In the genomic region with DNA sequence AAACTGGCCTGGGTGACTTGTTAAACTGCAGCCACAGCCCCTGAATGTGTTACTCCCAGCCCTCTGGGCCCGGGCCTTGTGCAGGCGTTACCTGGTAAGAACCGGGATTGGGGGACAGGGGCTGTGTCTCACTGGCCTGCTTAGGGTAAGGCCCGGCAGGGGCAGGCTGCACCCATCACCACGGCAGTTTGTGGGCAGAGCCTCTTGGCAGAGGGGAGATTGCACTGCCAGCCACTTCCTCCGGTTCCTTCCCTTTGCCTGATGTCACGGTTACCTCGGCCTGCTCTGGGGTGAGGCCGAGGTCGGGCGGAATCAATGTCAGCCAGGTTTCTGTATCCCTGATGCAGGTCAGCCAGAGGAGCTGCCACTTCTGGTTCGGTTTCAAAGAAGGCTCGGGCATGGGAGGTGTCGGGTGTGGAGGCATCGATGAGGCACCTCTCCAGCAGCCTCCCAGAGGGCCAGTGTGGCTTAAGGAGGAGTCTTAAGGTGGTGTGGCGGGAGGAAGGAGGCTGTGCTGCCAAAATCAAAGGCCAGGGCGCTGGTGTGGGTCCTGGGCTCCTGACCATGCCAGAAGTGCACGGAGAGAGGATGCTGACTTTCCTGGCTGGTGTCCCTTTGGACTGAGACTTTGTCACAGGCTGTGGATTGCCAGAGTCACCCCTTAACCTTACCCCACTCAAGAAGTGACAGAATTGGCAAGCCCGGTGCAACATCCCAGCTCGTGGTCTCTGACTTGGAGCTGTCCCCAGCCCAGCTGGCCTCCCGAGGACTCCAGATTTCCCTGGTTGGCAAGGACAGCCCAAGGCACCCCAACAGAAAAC, we compare ENCODE assay signal across 9 mouse cellular contexts. TPM values are rescaled to one million over a fixed set of nuclear protein-coding genes. Genes with fewer than 3 reads are reported as not detected.
DNase-seq lines count a peak whose midpoint lies in the region; ATAC-seq lines count a peak whose summit lies in the region.
"Had no signal": no experiment of that assay in that cellular context is flagged by ENCODE, and none has a peak within 500 bp of the region (broad histone marks: within the 10 kb centered on the region; RNA-seq: fewer than 3 reads in every experiment).

No protein-coding gene starts in this region.

- no peak overlapping the region for H3K4me3 ChIP-seq in hindbrain, embryonic 10.5 days
- H3K4me3 ChIP-seq in hindbrain, embryonic 11.5 days (ENCODE audit: low read depth, low read length): no peak overlapping the region
- no peak overlapping the region for H3K4me3 ChIP-seq in heart, embryonic 15.5 days
- no peak overlapping the region for H3K4me3 ChIP-seq in midbrain, embryonic 14.5 days (replicated peaks; ENCODE audit: low read depth, low read length)
- no peak overlapping the region for H3K4me3 ChIP-seq in midbrain, embryonic 13.5 days (replicated peaks)
- H3K4me3 ChIP-seq: embryonic facial prominence, embryonic 12.5 days had no signal

- no peak for DNase-seq in hindbrain, embryonic 10.5 days (ENCODE audit: low spot score)
- no peak for DNase-seq in hindbrain, embryonic 11.5 days (ENCODE audit: low spot score)
- peak; percentile 62 for DNase-seq in cerebellum, adult 11-12 months
- DNase-seq in lung, postnatal 14 days: peak; percentile 69
- no peak for DNase-seq in retina, embryonic 14.5 days (ENCODE audit: low spot score)
- DNase-seq in midbrain, embryonic 14.5 days: no peak

- ATAC-seq in hindbrain, embryonic 11.5 days (ENCODE audit: low FRiP score): no peak
- peak; percentile 3; the same call in 1 of the 2 replicates for ATAC-seq in heart, embryonic 15.5 days (replicated peaks; ENCODE audit: insufficient number of reproducible peaks, insufficient read depth, low FRiP score, low read depth)
- no peak for ATAC-seq in midbrain, embryonic 14.5 days (ENCODE audit: low FRiP score, low TSS enrichment)
- ATAC-seq in midbrain, embryonic 13.5 days: no peak

- WGBS in hindbrain, embryonic 10.5 days: 79% methylated on average over 21 of the region's 21 CpGs
- 81% methylated on average over 21 of the region's 21 CpGs for WGBS in hindbrain, embryonic 11.5 days
- WGBS in heart, embryonic 15.5 days: 57% methylated on average over 21 of the region's 21 CpGs
- WGBS in midbrain, embryonic 14.5 days: 83% methylated on average over 21 of the region's 21 CpGs
- WGBS in midbrain, embryonic 13.5 days: 83% methylated on average over 21 of the region's 21 CpGs

- H3K36me3 ChIP-seq in hindbrain, embryonic 10.5 days: peaks cover 16% of the 10 kb centered on the region; the same call in 1 of the 2 replicates
- H3K36me3 ChIP-seq in hindbrain, embryonic 11.5 days (ENCODE audit: control insufficient read depth, insufficient read depth, low read length): no peaks in the 10 kb centered on the region
- H3K36me3 ChIP-seq in heart, embryonic 15.5 days: peaks cover 19% of the 10 kb centered on the region; the same call in 1 of the 2 replicates
- H3K36me3 ChIP-seq in midbrain, embryonic 14.5 days (ENCODE audit: control insufficient read depth, insufficient read depth, low read length): peaks cover 5% of the 10 kb centered on the region; the same call in 1 of the 2 replicates
- peaks cover 21% of the 10 kb centered on the region for H3K36me3 ChIP-seq in midbrain, embryonic 13.5 days

- no peak overlapping the region for H3K4me2 ChIP-seq in hindbrain, embryonic 11.5 days (replicated peaks; ENCODE audit: low read depth, low read length)
- H3K4me2 ChIP-seq in heart, embryonic 15.5 days: no peak overlapping the region
- H3K4me2 ChIP-seq in midbrain, embryonic 14.5 days (ENCODE audit: low read length): no peak overlapping the region
- no peak overlapping the region for H3K4me2 ChIP-seq in midbrain, embryonic 13.5 days (replicated peaks)
- H3K4me2 ChIP-seq: embryonic facial prominence, embryonic 12.5 days had no signal

- no peaks in the 10 kb centered on the region for H3K27me3 ChIP-seq in hindbrain, embryonic 10.5 days (ENCODE audit: insufficient read depth, poor library complexity, severe bottlenecking)
- no peaks in the 10 kb centered on the region for H3K27me3 ChIP-seq in hindbrain, embryonic 11.5 days (ENCODE audit: control insufficient read depth, insufficient read depth, low read length)
- no peaks in the 10 kb centered on the region for H3K27me3 ChIP-seq in heart, embryonic 15.5 days
- H3K27me3 ChIP-seq in midbrain, embryonic 14.5 days (ENCODE audit: control insufficient read depth, insufficient read depth, low read length): no peaks in the 10 kb centered on the region
- H3K27me3 ChIP-seq in midbrain, embryonic 13.5 days: no peaks in the 10 kb centered on the region
- H3K27me3 ChIP-seq: embryonic facial prominence, embryonic 12.5 days had no signal

- H3K9me3 ChIP-seq in hindbrain, embryonic 10.5 days: no peaks in the 10 kb centered on the region
- no peaks in the 10 kb centered on the region for H3K9me3 ChIP-seq in hindbrain, embryonic 11.5 days (ENCODE audit: control insufficient read depth, low read length)
- H3K9me3 ChIP-seq in heart, embryonic 15.5 days (replicated peaks): no peaks in the 10 kb centered on the region
- H3K9me3 ChIP-seq in midbrain, embryonic 14.5 days (ENCODE audit: control insufficient read depth, low read length): no peaks in the 10 kb centered on the region
- H3K9me3 ChIP-seq in midbrain, embryonic 13.5 days: no peaks in the 10 kb centered on the region
- H3K9me3 ChIP-seq: embryonic facial prominence, embryonic 12.5 days had no signal

- peaks cover 16% of the 10 kb centered on the region for H3K4me1 ChIP-seq in hindbrain, embryonic 10.5 days (replicated peaks)
- H3K4me1 ChIP-seq in hindbrain, embryonic 11.5 days (replicated peaks; ENCODE audit: control insufficient read depth, insufficient read depth, low read length): no peaks in the 10 kb centered on the region; the same call in 1 of the 2 replicates
- peaks cover 31% of the 10 kb centered on the region for H3K4me1 ChIP-seq in heart, embryonic 15.5 days (replicated peaks)
- H3K4me1 ChIP-seq in midbrain, embryonic 14.5 days (ENCODE audit: control insufficient read depth, insufficient read depth, low read length): no peaks in the 10 kb centered on the region
- 0 out of 2 replicates have a peak, but pooled peaks cover 3% of the 10 kb centered on the region for H3K4me1 ChIP-seq in midbrain, embryonic 13.5 days (replicated peaks)

- H3K9ac ChIP-seq in hindbrain, embryonic 11.5 days (ENCODE audit: low read depth, low read length): no peak overlapping the region
- no peak overlapping the region for H3K9ac ChIP-seq in heart, embryonic 15.5 days
- no peak overlapping the region for H3K9ac ChIP-seq in midbrain, embryonic 14.5 days (replicated peaks; ENCODE audit: low read length)
- no peak overlapping the region for H3K9ac ChIP-seq in midbrain, embryonic 13.5 days (replicated peaks)
- H3K9ac ChIP-seq: embryonic facial prominence, embryonic 12.5 days had no signal

- peak overlapping the region; percentile 9; the same call in 1 of the 2 replicates for H3K27ac ChIP-seq in hindbrain, embryonic 10.5 days
- no peak overlapping the region for H3K27ac ChIP-seq in hindbrain, embryonic 11.5 days (ENCODE audit: low read depth, low read length)
- peak overlapping the region; percentile 32; the same call in 1 of the 2 replicates for H3K27ac ChIP-seq in heart, embryonic 15.5 days
- no peak overlapping the region for H3K27ac ChIP-seq in midbrain, embryonic 14.5 days (replicated peaks; ENCODE audit: low read depth, low read length)
- H3K27ac ChIP-seq in midbrain, embryonic 13.5 days: no peak overlapping the region
- H3K27ac ChIP-seq: embryonic facial prominence, embryonic 12.5 days had no signal

RNA-seq across cellular contexts. Expression of gene Jdp2, which starts 31.0 kb away (rescaled TPM):
- 0.25 TPM in 1 of 2 replicates, not detected in the other for polyA plus RNA-seq in hindbrain, embryonic 10.5 days (2016; fragmentation: Nextera tagmentation; extraction: Ambion mirVana)
- polyA plus RNA-seq in hindbrain, embryonic 11.5 days (2014; fragmentation: Nextera tagmentation; extraction: Ambion mirVana): 0.25 and 0.43 TPM in 2 replicates
- polyA plus RNA-seq in heart, embryonic 15.5 days (2015; fragmentation: Nextera tagmentation; extraction: Ambion mirVana): 0.37 and 0.96 TPM in 2 replicates
- polyA plus RNA-seq in midbrain, embryonic 14.5 days (2014; fragmentation: Nextera tagmentation; extraction: Ambion mirVana): 0.68 and 1.1 TPM in 2 replicates
- polyA plus RNA-seq in midbrain, embryonic 13.5 days (2015; fragmentation: Nextera tagmentation; extraction: Ambion mirVana): 0.24 and 0.34 TPM in 2 replicates

RNA-seq across cellular contexts. Expression of gene Batf, which starts 56.6 kb away (rescaled TPM):
- 2.2 and 2.5 TPM in 2 replicates for polyA plus RNA-seq in hindbrain, embryonic 10.5 days (2016; fragmentation: Nextera tagmentation; extraction: Ambion mirVana)
- 1.8 and 2.2 TPM in 2 replicates for polyA plus RNA-seq in hindbrain, embryonic 11.5 days (2014; fragmentation: Nextera tagmentation; extraction: Ambion mirVana)
- polyA plus RNA-seq in heart, embryonic 15.5 days (2015; fragmentation: Nextera tagmentation; extraction: Ambion mirVana): 4.0 and 5.5 TPM in 2 replicates
- 0.68 TPM in 1 of 2 replicates, not detected in the other for polyA plus RNA-seq in midbrain, embryonic 14.5 days (2014; fragmentation: Nextera tagmentation; extraction: Ambion mirVana)
- 0.85 and 1.6 TPM in 2 replicates for polyA plus RNA-seq in midbrain, embryonic 13.5 days (2015; fragmentation: Nextera tagmentation; extraction: Ambion mirVana)

Comparison
In these comparisons a context has a peak if more than half of its experiments do, and no peak if none do; other contexts are left out.
1. H3K27ac ChIP-seq: peak in hindbrain, embryonic 10.5 days (single experiment) and heart, embryonic 15.5 days (single experiment); none in hindbrain, embryonic 11.5 days (single experiment), midbrain, embryonic 14.5 days (single experiment) and midbrain, embryonic 13.5 days (single experiment).
2. DNase-seq: peak in cerebellum, adult 11-12 months (single experiment) and lung, postnatal 14 days (single experiment); none in hindbrain, embryonic 10.5 days (single experiment), hindbrain, embryonic 11.5 days (single experiment), retina, embryonic 14.5 days (single experiment) and midbrain, embryonic 14.5 days (single experiment).